Mouse (Mus musculus) bone marrow, adult 2 months (tissue): ENCODE data around the gene Tet3. TPM values are rescaled to one million over a fixed set of nuclear protein-coding genes. Genes with fewer than 3 reads are reported as not detected.
"Not testable (repeated sequence)": the region's sequence is repeated elsewhere in the genome, so short reads cannot be mapped to it uniquely, and the experiment has no call there.

ENCODE experiments used
- H3K27ac ChIP-seq: fragments of 200-500 bp; 2 replicates; pipeline ENCODE4 v1.5.1; 2012; ENCODE audit warnings: low read depth, mild to moderate bottlenecking, control low read depth, inconsistent platforms, low read length; ENCODE audit not compliant: control insufficient read depth, poor library complexity, insufficient read depth
- H3K4me1 ChIP-seq: fragments of 200-500 bp; 2 replicates; pipeline ENCODE4 v1.6.1; 2011; ENCODE audit warnings: low read length; ENCODE audit not compliant: control insufficient read depth, insufficient read depth
- H3K4me3 ChIP-seq: fragments of 200-500 bp; replicated peaks from 2 replicates; pipeline ENCODE3; 2011; ENCODE audit warnings: mild to moderate bottlenecking, low read depth, low read length, control low read depth; ENCODE audit not compliant: control insufficient read depth
- CTCF ChIP-seq: fragments of 200-500 bp; IDR thresholded peaks from 2 replicates; pipeline ENCODE4 v1.5.1; 2011; ENCODE audit warnings: low read length, control low read depth; ENCODE audit not compliant: control insufficient read depth, insufficient read depth
- POLR2A ChIP-seq: fragments of 200-500 bp; IDR thresholded peaks from 2 replicates; pipeline ENCODE4 v1.6.1; 2011; ENCODE audit warnings: low read depth, mild to moderate bottlenecking, control low read depth, low read length, borderline replicate concordance; ENCODE audit not compliant: control insufficient read depth
- WGBS: fragments of 180-500 bp; shearing (Covaris S2); methylation state at CpG from one replicate; pipeline ENCODE4 v1.1.7; 2018; 5-methylcytosine and 5-hydroxymethylcytosine counted together
- polyA plus RNA-seq: library from polyadenylated mRNA; stranded (reverse); fragments of >200 nt; gene quantifications from 2 replicates; pipeline ENCODE4 v1.2.4, GENCODE M21; 2011; ENCODE audit warnings: low replicate concordance; ENCODE audit not compliant: missing spikeins, insufficient read depth, insufficient read length

The Tet3 gene
- polyA plus RNA-seq, 1 experiment, result 35.7 TPM

- no peak for TF ChIP-seq POLR2A
- no peak for TF ChIP-seq CTCF
- Histone ChIP-seq H3K27ac (peak overlapping the region; percentile 91), H3K4me3 (no peak overlapping the region), H3K4me1 (no peaks in the 10 kb centered on the region; the same call in 1 of the 2 replicates)
- WGBS, result 92% methylated on average over 24 of the region's 24 CpGs
Measured at GRCm38 (mm10) chr6:83352666-83353410, 106.0 kb downstream of the Tet3 start.

GRCm38 (mm10) chr6:83351490-83352160, 107.3 kb downstream of the Tet3 start:
- Histone ChIP-seq H3K27ac (peak overlapping the region; percentile 91), H3K4me1 (no peaks in the 10 kb centered on the region; the same call in 1 of the 2 replicates), H3K4me3 (peak overlapping the region; percentile 6)
- WGBS, result 59% methylated on average over 7 of the region's 7 CpGs
- TF ChIP-seq POLR2A (peak; percentile 69; the same call in 1 of the 2 replicates), CTCF (no peak)

- Histone ChIP-seq H3K4me3 (no peak overlapping the region), H3K27ac (peak overlapping the region; percentile 91), H3K4me1 (no peaks in the 10 kb centered on the region; the same call in 1 of the 2 replicates)
- WGBS, result 82% methylated on average over 16 of the region's 16 CpGs
- TF ChIP-seq CTCF, result no peak
Measured at GRCm38 (mm10) chr6:83350851-83351405, 108.0 kb downstream of the Tet3 start.

- 76% methylated on average over 7 of the region's 7 CpGs for WGBS
- no peaks in the 10 kb centered on the region; the same call in 1 of the 2 replicates for H3K4me1 ChIP-seq
- TF ChIP-seq CTCF (no peak), POLR2A (no peak)
- H3K27ac ChIP-seq, result peak overlapping the region; percentile 67
- H3K4me3 ChIP-seq, result peak overlapping the region; percentile 82
Measured at GRCm38 (mm10) chr6:83350172-83350571, 108.7 kb downstream of the Tet3 start.

GRCm38 (mm10) chr6:83349274-83349958, 109.5 kb downstream of the Tet3 start:
- no peaks in the 10 kb centered on the region; the same call in 1 of the 2 replicates for H3K4me1 ChIP-seq
- H3K4me3 ChIP-seq, result peak overlapping the region; percentile 82
- peak overlapping the region; percentile 67 for H3K27ac ChIP-seq
- peak; percentile 95; the same call in 1 of the 2 replicates for TF ChIP-seq POLR2A
- TF ChIP-seq CTCF, result peak; percentile 90
- under 1% methylated on average over 53 of the region's 53 CpGs for WGBS

GRCm38 (mm10) chr6:83348873-83349272, 110.0 kb downstream of the Tet3 start, which contains the start of gene Bola3:
Bola3 (plus strand) TSS chr6:83349147.
- H3K4me3 ChIP-seq, result peak within 1 kb of the TSS; percentile 82
- no peaks in the 10 kb centered on the region; the same call in 1 of the 2 replicates for H3K4me1 ChIP-seq
- peak within 1 kb of the TSS; percentile 67 for H3K27ac ChIP-seq
- TF ChIP-seq CTCF (no peak), POLR2A (no peak)
- 39% methylated on average over 6 of the region's 6 CpGs for WGBS

- no peaks in the 10 kb centered on the region; the same call in 1 of the 2 replicates for H3K4me1 ChIP-seq
- WGBS, result 67% methylated on average over 3 of the region's 3 CpGs
- no peak for TF ChIP-seq POLR2A
- no peak for TF ChIP-seq CTCF
- H3K4me3 ChIP-seq, result no peak overlapping the region
- H3K27ac ChIP-seq, result no peak overlapping the region
Measured at GRCm38 (mm10) chr6:83347916-83348315, 111.0 kb downstream of the Tet3 start.

- not testable (repeated sequence) for H3K4me3 ChIP-seq, H3K4me1 ChIP-seq, H3K27ac ChIP-seq
- 80% methylated on average over 8 of the region's 8 CpGs for WGBS
Measured at GRCm38 (mm10) chr6:83345285-83345684, 113.6 kb downstream of the Tet3 start.
